Mouse (Mus musculus): ENCODE results near the gene Ddx42. TPM values are rescaled to one million over a fixed set of nuclear protein-coding genes. Genes with fewer than 3 reads are reported as not detected.

Gene Ddx42
- total and polyA plus RNA-seq, 2 experiments from 2014 or later, result 39.7 to 64.8 TPM

DNA sequence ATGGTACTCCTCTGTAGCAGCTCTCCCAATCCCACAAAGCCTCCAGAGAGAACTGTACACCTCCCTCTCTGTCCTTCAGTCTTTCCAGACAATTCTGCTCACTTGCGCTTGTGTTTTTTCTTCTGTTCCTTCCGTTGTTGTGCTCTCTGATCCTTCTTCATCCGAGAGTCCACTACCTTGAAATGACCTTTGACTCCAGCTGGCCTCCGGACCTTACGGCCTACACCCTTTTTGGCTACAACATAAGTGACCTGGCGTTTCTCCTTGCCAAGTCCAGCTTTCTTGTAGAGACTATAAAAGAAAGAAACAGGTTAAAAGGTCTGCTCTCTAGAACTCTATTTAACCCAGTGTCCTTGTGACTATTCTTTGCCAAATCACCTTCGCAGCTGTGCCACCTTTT is 32.6 kb downstream of the Ddx42 start:
- H3K4me1 ChIP-seq (ENCODE audit: insufficient read depth, low read length), result no peaks in the 10 kb centered on the region
- H3K27me3 ChIP-seq (ENCODE audit: insufficient read depth, low read length), result no peaks in the 10 kb centered on the region
- no peak for DNase-seq (ENCODE audit: low spot score)
- ATAC-seq (ENCODE audit: low FRiP score), result no peak
- H3K27ac ChIP-seq (ENCODE audit: low read depth, low read length), result no peak overlapping the region
- H3K9ac ChIP-seq (replicated peaks; ENCODE audit: low read length, poor library complexity, severe bottlenecking), result no peak overlapping the region
- H3K4me3 ChIP-seq (ENCODE audit: low read depth, low read length), result no peak overlapping the region
- no peak for TF ChIP-seq CTCF (IDR thresholded peaks at IDR 0.05)
- no peaks in the 10 kb centered on the region for H3K9me3 ChIP-seq (ENCODE audit: low read length)
- H3K36me3 ChIP-seq (ENCODE audit: insufficient read depth, low read length), result peaks cover 78% of the 10 kb centered on the region
- H3K4me2 ChIP-seq (ENCODE audit: low read depth, low read length, poor library complexity, severe bottlenecking), result no peak overlapping the region
- whole genome bisulfite sequencing, result 91% methylated on average over 7 of the region's 7 CpGs

DNA sequence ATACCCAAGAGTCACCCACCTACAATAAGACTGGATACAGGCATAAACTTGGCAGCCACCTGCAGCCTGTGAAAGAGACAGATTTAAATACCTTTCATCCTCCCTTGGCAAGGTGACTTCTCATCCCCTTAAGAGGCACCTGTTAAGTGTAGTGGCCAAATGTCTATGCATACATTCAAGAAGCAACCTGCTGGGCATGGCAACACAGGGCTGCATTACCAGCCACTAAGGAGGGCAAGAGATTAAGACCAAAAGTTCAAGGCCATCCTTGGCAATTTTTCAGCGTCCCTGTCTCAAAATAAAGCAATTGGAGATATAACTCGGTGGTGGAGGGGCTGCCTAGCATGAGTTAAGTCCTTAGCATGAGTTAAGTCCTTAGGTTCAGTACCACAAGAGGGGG is 38.0 kb downstream of the Ddx42 start:
- DNase-seq (ENCODE audit: low spot score) (no peak), ATAC-seq (ENCODE audit: low FRiP score) (no peak)
- TF ChIP-seq CTCF (IDR thresholded peaks at IDR 0.05), result no peak
- H3K36me3 ChIP-seq (ENCODE audit: insufficient read depth, low read length), result peaks cover 40% of the 10 kb centered on the region
- 23% methylated on average over 2 of the region's 2 CpGs for WGBS
- H3K9ac ChIP-seq (replicated peaks; ENCODE audit: low read length, poor library complexity, severe bottlenecking), result peak overlapping the region; percentile 86
- no peaks in the 10 kb centered on the region for H3K9me3 ChIP-seq (ENCODE audit: low read length)
- H3K27me3 ChIP-seq (ENCODE audit: insufficient read depth, low read length), result no peaks in the 10 kb centered on the region
- H3K4me1 ChIP-seq (ENCODE audit: insufficient read depth, low read length), result 0 out of 2 replicates have a peak, but pooled peaks cover 9% of the 10 kb centered on the region
- H3K27ac ChIP-seq (ENCODE audit: low read depth, low read length), result no peak overlapping the region
- peak overlapping the region; percentile 91 for H3K4me2 ChIP-seq (ENCODE audit: low read depth, low read length, poor library complexity, severe bottlenecking)
- H3K4me3 ChIP-seq (ENCODE audit: low read depth, low read length), result peak overlapping the region; percentile 72

DNA sequence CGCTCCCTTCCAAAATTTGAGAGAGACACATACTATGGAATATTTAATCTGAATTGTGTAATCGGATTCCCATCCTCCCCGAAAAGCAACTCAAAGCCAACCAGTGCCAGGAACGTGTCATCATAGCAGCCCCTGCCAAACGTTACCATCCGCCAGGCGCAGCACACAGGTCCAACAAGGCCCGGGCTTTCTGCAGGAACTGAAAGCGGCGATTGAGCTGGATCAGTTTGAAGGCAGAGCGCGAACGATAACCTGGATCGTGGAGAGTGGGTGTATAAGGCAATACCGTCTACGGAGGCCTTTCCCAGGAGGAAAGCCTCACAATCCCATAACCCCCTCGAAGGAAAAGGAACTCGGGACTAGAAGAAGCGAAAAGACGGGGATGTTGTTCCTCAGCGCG is 38.4 kb downstream of the Ddx42 start:
- no peak for TF ChIP-seq CTCF (IDR thresholded peaks at IDR 0.05)
- H3K9me3 ChIP-seq (ENCODE audit: low read length), result no peaks in the 10 kb centered on the region
- peak overlapping the region; percentile 72 for H3K4me3 ChIP-seq (ENCODE audit: low read depth, low read length)
- peak overlapping the region; percentile 91 for H3K4me2 ChIP-seq (ENCODE audit: low read depth, low read length, poor library complexity, severe bottlenecking)
- no peak for ATAC-seq (ENCODE audit: low FRiP score)
- 5% methylated on average over 22 of the region's 22 CpGs for WGBS
- H3K9ac ChIP-seq (replicated peaks; ENCODE audit: low read length, poor library complexity, severe bottlenecking), result peak overlapping the region; percentile 86
- DNase-seq (ENCODE audit: low spot score), result no peak
- no peak overlapping the region for H3K27ac ChIP-seq (ENCODE audit: low read depth, low read length)
- H3K27me3 ChIP-seq (ENCODE audit: insufficient read depth, low read length), result no peaks in the 10 kb centered on the region
- 0 out of 2 replicates have a peak, but pooled peaks cover 9% of the 10 kb centered on the region for H3K4me1 ChIP-seq (ENCODE audit: insufficient read depth, low read length)
- peaks cover 36% of the 10 kb centered on the region for H3K36me3 ChIP-seq (ENCODE audit: insufficient read depth, low read length)

DNA sequence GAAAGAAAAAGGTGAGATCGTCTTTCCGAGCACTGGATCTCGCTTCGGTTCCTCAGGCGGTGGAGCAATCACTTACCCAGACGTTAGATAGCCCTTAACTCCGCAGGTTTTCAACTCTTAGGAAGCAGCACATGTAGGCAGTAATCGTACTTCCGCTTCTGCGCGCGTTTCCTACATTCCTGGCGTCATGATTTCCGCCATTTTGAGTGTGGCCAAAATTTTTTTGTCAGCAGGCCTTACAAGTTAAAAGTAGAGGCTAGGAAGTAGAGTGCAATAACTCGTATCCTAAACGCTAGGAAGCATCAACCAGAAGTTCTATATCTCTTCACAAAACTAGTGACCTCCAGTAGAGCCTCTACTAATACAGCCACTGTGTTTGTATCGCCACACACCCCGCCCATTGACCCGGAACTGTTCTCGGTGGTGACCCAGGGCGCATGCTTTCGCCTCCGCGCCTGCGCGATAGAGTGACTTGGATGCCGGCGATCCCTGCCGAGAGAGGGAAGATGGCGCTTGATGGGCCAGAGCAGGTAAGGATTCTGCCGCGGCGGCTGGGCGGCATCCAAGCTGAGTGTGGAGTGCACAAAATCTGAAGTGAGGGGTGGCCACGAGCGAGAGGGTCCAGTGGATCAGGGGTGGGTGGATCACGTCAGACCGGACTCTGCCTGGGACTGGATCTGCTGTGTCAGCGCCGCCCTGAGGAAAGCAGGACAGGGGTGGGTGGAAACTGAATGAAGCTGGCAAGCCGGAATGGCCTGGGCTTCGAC is 39.1 kb downstream of the Ddx42 start, which contains the start of the genes Ftsj3 and Psmc5:
TSS of gene Ftsj3 (minus strand) at position 395 of the 767 bp plus-strand sequence.
TSS of gene Psmc5 (plus strand) at position 470 of the 767 bp plus-strand sequence.
- Histone ChIP-seq H3K27ac (ENCODE audit: low read depth, low read length) (peak within 1 kb of the TSS; percentile 82), H3K4me2 (ENCODE audit: low read depth, low read length, poor library complexity, severe bottlenecking) (peak within 1 kb of the TSS; percentile 91), H3K4me3 (ENCODE audit: low read depth, low read length) (peak within 1 kb of the TSS; percentile 72), H3K4me1 (ENCODE audit: insufficient read depth, low read length) (0 out of 2 replicates have a peak, but pooled peaks cover 9% of the 10 kb centered on the region), H3K9me3 (ENCODE audit: low read length) (no peaks in the 10 kb centered on the region), H3K9ac (replicated peaks; ENCODE audit: low read length, poor library complexity, severe bottlenecking) (peak within 1 kb of the TSS; percentile 86), H3K36me3 (ENCODE audit: insufficient read depth, low read length) (peaks cover 30% of the 10 kb centered on the region), H3K27me3 (ENCODE audit: insufficient read depth, low read length) (no peaks in the 10 kb centered on the region)
- TF ChIP-seq CTCF (IDR thresholded peaks at IDR 0.05), result peak; percentile 52
- DNase-seq (ENCODE audit: low spot score), result peak; percentile 97
- WGBS, result under 1% methylated on average over 42 of the region's 42 CpGs
- ATAC-seq (ENCODE audit: low FRiP score), result peak; percentile 93

DNA sequence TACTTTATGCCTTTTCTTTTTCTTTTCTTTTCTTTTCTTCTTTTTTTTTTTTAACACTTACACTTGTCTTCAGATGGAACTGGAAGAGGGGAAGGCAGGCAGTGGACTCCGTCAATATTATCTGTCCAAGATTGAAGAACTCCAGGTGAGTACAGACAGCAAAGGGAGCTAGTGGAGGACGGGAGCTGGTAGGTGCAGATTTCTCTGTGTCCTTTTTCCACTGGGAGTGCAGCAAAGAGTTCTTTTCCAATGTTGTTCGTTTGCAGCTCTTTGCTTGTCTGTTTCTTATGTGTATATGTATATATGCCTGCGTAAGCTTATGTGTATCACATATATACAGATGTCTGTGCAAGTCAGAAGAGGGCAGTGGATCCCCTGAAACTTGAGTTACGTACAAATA is 40.0 kb downstream of the Ddx42 start:
- Histone ChIP-seq H3K27ac (ENCODE audit: low read depth, low read length) (no peak overlapping the region; the same call in 1 of the 2 replicates), H3K4me3 (ENCODE audit: low read depth, low read length) (peak overlapping the region; percentile 72), H3K4me2 (ENCODE audit: low read depth, low read length, poor library complexity, severe bottlenecking) (peak overlapping the region; percentile 91), H3K36me3 (ENCODE audit: insufficient read depth, low read length) (peaks cover 32% of the 10 kb centered on the region), H3K27me3 (ENCODE audit: insufficient read depth, low read length) (no peaks in the 10 kb centered on the region), H3K4me1 (ENCODE audit: insufficient read depth, low read length) (0 out of 2 replicates have a peak, but pooled peaks cover 9% of the 10 kb centered on the region), H3K9me3 (ENCODE audit: low read length) (no peaks in the 10 kb centered on the region), H3K9ac (replicated peaks; ENCODE audit: low read length, poor library complexity, severe bottlenecking) (peak overlapping the region; percentile 86)
- no peak for TF ChIP-seq CTCF (IDR thresholded peaks at IDR 0.05)
- DNase-seq (ENCODE audit: low spot score), result no peak
- WGBS, result 76% methylated on average over 5 of the region's 5 CpGs
- ATAC-seq (ENCODE audit: low FRiP score), result no peak

GRCm38 (mm10) chr11:106260826-106261450 is 44.2 kb downstream of the Ddx42 start:
- H3K9ac ChIP-seq (replicated peaks; ENCODE audit: low read length, poor library complexity, severe bottlenecking), result no peak overlapping the region
- 82% methylated on average over 14 of the region's 14 CpGs for WGBS
- DNase-seq (ENCODE audit: low spot score) (no peak), ATAC-seq (ENCODE audit: low FRiP score) (no peak)
- no peak for TF ChIP-seq CTCF (IDR thresholded peaks at IDR 0.05)
- H3K4me2 ChIP-seq (ENCODE audit: low read depth, low read length, poor library complexity, severe bottlenecking), result no peak overlapping the region
- H3K9me3 ChIP-seq (ENCODE audit: low read length), result no peaks in the 10 kb centered on the region
- no peaks in the 10 kb centered on the region for H3K27me3 ChIP-seq (ENCODE audit: insufficient read depth, low read length)
- no peak overlapping the region for H3K27ac ChIP-seq (ENCODE audit: low read depth, low read length)
- H3K36me3 ChIP-seq (ENCODE audit: insufficient read depth, low read length), result peaks cover 55% of the 10 kb centered on the region
- H3K4me1 ChIP-seq (ENCODE audit: insufficient read depth, low read length), result 0 out of 2 replicates have a peak, but pooled peaks cover 4% of the 10 kb centered on the region
- no peak overlapping the region for H3K4me3 ChIP-seq (ENCODE audit: low read depth, low read length)
